Mouse (Mus musculus): ENCODE data around the gene Blm.

The Blm gene

DNA sequence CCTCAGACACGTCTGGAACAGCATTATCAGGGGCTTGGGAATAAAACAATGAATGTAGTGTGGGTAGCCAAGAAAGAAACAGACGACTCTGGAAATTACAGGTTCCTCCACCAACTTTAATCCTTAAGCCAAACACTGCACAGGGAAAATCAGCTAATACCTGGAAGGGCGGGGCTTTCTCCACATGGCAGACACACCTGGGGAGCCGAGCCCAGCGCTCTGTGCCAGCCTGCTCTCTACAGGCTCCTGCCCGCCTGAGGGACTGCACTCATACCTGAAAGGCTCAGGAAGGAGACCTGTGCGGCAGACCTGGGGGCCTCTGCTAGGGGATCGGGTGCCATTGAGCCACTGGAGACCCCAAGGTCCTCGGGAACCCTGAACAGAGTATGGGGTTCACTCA is 127.2 kb downstream of the Blm start:
- no peak for DNase-seq (ENCODE audit: low read depth, low spot score)

DNA sequence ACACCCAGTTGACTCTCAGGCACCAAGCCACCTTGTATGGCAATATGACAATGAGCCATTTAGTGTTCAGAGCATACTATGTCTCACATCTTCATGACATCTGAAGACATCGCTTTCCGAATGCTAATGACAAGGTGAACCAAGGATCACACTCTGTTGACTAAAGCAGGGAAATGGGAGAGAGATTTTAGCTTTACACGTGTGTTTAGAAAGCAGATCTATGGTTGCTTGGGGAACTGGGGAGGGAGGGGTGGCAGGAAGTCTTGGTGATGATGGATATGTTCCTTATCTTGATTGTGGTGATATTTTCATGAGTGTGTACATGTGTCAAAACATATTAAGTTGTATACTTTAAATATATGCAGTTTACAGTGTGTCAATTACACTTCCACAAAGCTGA is 128.7 kb downstream of the Blm start:
- DNase-seq (ENCODE audit: low read depth, low spot score), result no peak

- no peak for DNase-seq (ENCODE audit: low read depth, low spot score)
These were observed 129.7 kb downstream of the Blm start, which contains the start of gene Furin for GRCm38 (mm10) chr7:80405188-80405695. Furin (minus strand) TSS chr7:80405436.
